Mouse (Mus musculus): Measurements from ENCODE around the gene Rpa1.

GRCm38 (mm10) chr11:75308650-75309049, 39.5 kb downstream of the Rpa1 start:
- TF ChIP-seq POLR2A (IDR thresholded peaks at IDR 0.05; ENCODE audit: low read depth, low read length): no peak
- no peak for TF ChIP-seq CTCF (conservative IDR thresholded peaks at IDR 0.05; ENCODE audit: insufficient read depth, insufficient read length, low read depth, low read length)

All from kidney, adult 2 months (tissue).